Mouse (Mus musculus) bone marrow, adult 2 months (tissue): ENCODE measurements at regions not wholly inside any gene's neighbourhood (a gene's known extent, or its start where the extent isn't known, plus 50 kb on each side); places are given as distances from the start of the nearest gene placed in this dataset.

Source experiments
- CTCF ChIP-seq: fragments of 200-500 bp; IDR thresholded peaks from 2 replicates; pipeline ENCODE4 v1.5.1; 2011; ENCODE audit warnings: low read length, control low read depth; ENCODE audit not compliant: control insufficient read depth, insufficient read depth
- POLR2A ChIP-seq: fragments of 200-500 bp; IDR thresholded peaks from 2 replicates; pipeline ENCODE4 v1.6.1; 2011; ENCODE audit warnings: low read depth, mild to moderate bottlenecking, control low read depth, low read length, borderline replicate concordance; ENCODE audit not compliant: control insufficient read depth

DNA sequence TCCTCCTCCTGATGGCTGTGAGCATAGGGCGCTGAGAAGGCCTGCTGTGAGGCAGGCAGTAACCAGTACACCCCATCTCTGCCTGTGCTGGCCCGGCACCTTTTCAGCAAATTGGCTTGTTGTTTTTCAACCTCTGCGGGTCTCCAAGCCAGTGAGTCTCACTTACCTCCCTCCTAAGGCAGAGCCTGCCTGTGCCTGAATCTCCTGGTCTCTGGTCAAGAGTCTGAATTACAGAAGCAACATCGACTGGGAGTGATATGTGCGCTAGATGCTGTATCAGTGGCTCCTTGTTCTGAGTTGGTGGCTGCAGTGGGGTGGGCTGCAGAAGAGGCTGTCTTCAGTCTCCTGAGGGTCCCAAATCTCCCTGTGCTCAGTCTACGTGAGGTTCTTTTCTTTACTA is 174.0 kb upstream of the Rapgef5 start:
- TF ChIP-seq CTCF (no peak), POLR2A (no peak)
